Mouse (Mus musculus): Measurements from ENCODE around the gene Bend4.
A peak's percentile ranks its signal among the peaks of the same experiment; 100 is the strongest.

Gene Bend4

DNA sequence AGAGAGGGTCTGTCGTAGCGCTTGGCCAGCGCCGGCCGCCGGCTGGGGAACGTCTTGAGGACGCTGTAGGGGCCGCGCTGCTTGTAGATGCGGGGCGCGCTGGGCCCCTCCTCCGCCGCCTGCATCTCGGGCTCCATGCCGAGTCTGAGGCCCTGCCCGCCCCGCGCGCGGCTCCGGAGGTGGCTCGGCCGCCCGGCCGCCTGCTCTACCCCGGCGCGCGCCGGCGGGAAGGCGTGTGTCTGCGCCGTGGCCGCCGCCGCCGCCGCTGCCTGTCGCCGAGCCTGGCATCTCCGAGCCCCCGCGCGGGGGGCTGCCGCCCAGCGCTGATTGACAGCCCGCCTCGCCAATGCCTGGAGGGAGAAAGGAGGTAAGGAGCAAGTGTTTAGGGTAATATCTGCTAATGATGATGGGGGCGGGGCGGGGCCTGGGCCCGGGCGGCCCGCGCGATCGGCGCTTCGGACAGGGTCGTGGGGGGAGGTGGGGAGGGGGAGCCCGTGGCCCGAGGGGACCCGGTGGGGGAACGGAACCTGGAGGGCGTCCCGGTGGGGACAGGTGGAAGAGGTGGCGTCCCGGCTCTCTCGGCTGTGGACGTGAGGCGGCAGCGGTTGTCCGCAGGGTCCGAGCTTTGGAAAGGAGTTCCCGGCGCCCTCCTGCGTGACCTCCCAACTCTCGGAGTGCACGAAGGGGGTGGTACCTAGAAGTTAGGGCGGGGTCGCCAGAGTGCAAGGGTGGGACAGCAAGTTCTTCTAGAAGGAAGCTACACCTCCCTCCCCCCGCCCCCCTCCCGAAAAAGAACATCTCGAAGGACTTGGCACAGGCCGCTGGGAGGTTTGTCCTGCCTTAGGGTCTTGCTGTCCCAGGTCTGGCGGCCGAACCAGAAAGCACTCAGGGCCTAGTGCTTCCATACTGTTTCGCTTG, at the start of gene Bend4:
Gene Bend4, minus strand, starts transcription at position 868 of the 918 bp plus-strand sequence.
- no peak for DNase-seq (ENCODE audit: low read depth in 1 of 2, low spot score in 2 of 2)

DNA sequence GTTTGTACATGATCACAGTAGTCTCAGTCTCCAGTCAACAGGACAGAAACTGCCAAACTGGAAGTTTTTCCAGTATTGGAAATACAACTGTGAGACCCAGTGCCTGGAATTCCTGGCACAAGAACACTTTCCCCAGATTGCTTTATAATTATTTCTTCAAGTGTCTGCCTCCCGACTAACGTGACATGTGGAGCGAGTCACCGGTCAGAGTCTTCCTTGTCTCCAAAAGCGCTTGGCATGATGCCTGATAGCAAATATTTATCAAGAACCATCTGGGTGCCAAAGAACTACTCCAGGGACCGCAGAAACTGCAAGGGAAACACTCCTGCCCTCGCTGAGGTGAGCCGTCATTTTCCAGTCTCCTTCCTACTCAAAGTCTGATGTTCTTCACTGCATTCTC, 45.6 kb upstream of the Bend4 start:
- DNase-seq (ENCODE audit: low read depth in 1 of 2, low spot score in 2 of 2), result no peak

DNA sequence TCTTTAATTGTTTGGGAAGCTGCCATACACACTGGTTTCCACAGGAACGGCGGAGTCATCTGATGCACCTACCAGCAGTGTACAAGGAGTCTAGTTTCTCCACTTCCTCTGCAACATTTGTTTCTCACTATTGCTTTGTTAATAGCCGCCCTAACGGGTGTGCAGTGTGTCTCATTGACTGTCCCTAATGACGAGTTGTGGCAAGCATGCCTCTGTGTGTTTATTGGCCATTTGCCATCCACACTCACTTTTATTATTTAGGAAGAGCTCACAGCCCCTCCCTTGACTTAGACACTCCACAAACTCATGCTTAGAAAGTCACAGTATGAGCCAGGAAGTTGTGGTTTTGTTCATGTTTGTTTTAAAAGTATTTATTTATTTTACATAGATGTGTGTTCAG, 45.0 kb upstream of the Bend4 start:
- no peak for DNase-seq (ENCODE audit: low read depth in 1 of 2, low spot score in 2 of 2)

DNA sequence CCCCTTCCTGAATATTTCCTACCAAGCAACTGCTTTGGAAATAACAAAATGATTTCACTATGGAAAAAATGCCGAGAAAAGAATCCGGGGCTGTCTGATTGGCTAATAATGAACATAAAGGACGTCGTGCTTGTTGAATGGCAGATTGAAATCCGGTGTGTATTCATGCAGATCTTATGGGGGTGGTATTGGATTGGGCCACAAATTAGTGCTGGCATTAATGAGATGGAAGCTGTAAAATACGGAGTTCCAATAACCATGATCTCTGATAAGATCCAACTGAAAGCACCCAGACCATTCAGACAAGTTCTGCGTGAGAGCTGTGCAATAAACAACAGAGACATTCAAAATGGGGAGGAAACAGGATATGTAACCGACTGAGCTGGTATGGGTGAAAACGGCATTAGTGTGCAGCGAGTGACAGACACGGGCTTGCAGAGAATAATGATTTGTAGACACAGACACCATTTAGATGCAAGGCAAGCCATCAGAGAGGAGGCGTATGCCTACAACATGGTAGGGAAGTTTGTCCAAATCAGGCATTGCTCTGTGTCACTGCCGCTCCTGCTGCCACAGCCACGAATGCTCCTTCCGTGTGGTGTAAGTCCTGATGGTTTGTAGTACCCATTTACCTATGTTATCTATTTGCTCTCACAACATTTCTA, 38.9 kb upstream of the Bend4 start:
- DNase-seq (ENCODE audit: low read depth in 1 of 2, low spot score in 2 of 2), result no peak

DNA sequence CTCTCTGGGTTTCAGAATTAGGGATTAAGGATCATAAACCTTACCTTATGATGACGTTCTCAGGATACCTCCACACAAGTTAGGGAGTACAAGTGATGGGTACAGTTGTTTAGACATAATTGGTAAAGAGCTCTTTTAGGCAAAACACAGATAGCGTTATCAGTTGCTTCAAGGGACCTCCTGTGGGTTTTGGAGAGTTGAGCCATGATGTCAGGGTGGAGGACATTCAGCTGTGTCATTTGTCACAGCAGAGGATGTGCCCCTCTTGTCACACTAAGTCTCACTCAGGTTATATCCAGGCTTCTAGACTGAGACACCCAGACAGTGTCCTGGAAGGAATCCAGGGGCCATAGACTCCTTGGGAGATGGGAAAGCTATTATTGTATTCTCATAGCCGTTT, 36.8 kb upstream of the Bend4 start:
- DNase-seq (ENCODE audit: low read depth in 1 of 2, low spot score in 2 of 2), result no peak

DNA sequence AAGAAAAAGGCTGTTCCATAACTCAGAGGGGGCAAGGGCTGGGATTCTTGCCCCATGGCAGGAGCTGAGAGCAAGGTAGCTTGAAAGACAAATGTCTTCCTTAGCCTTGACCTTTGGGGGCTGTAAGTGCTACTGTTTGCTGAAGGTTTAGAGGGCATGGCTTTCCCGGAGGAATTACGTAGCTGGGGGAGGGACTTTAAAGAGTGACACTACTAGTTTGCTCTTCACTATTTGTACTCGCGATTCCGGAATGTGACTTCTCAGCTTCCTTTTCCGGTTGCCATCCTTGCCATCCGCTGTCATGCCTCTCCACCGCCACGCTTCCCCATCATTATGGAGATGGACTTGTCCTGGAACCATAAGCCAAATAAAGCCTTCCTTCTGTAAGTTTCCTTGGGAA, 35.5 kb upstream of the Bend4 start:
- DNase-seq (ENCODE audit: low read depth in 1 of 2, low spot score in 2 of 2), result no peak

DNA sequence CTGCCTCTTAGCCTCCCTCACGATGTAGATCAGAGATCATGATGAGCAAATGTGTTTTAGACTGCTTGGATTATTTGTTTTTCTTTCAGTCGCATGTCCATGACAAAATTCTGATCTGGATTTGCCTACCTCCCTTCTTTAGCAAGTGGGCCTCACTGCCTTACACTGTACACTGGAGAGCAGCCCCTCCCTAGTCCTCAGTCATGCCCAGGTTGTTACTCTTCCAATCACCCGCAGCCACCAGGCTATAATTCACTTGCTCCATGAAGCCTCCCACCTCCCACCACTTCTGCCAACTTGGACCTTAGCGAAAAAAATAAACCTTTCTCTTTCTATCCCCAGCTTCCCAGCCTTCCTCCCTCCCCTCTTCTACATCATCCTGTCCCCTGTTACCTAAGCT, 34.2 kb upstream of the Bend4 start:
- no peak for DNase-seq (ENCODE audit: low read depth in 1 of 2, low spot score in 2 of 2)

DNA sequence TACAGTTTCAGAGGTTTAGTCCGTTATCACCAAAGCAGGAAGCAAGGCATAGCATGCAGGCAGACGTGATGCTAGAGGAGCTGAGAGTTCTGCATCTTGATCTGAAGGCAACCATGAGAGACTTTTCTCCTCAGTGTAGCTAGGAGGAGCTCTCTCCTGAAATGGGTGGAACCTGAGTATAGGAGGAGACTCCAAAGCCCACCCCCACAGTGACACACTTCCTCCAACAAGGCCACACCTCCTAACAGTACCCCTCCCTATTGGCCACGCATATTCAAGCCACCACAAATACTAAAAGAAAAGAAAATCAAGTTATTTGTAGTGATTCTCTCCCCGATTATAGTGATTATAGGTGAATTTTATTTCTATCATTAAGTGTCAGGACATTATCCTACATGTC, 28.7 kb upstream of the Bend4 start:
- DNase-seq (ENCODE audit: low read depth in 1 of 2, low spot score in 2 of 2), result no peak

DNA sequence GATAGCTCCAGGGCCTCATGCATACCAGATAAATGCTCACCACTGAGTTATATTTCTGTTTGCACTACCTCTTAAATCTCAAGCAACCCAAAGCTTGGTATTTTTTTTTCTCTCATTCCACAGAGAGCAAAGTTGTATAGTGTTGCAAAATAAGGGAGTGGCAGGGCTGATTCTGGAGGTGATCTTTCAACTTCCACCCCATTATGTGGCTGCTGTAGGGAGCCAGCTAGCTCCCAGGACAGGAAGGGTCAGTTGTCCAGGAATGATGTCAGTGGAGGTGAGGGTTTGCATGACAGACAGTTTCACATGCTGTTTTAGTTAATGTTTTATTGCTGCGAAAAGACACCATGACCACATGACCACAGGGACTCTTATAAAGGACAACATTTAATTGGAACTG, 26.2 kb upstream of the Bend4 start:
- DNase-seq (ENCODE audit: low read depth in 1 of 2, low spot score in 2 of 2), result no peak

DNA sequence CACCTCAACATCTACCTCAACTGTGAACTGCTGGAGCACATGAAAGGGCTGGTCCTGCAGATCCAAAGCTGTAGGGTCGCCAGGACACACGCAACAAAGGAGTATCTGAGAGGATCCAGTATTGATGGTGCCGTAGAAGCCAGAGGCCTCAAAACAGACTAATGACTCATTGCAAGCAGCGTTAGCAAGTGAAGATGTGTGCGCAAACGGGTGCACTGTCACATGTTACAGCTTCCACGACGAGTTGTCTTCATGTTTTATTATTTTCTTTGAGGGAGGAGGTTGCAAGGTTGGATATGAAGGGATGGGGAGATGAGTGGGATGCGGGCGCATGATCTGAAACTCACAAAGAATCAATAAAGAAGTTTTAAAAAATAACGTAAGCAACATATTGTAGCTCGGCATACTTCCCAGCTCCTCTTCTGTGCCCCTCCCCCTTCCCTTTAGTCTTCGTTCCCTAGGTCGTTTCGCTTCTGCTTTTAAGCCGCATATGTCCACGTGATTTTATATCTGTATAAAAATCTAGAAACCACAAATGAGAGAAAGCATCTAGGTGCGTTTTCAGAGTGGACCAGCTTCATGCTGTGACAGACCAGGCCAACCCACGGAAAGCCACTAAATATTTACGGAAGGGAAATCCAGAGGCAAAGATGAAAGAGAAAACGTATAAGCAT, 22.0 kb upstream of the Bend4 start:
- DNase-seq (ENCODE audit: low read depth in 1 of 2, low spot score in 2 of 2), result peak in 1 of 2 experiments; percentile 18

DNA sequence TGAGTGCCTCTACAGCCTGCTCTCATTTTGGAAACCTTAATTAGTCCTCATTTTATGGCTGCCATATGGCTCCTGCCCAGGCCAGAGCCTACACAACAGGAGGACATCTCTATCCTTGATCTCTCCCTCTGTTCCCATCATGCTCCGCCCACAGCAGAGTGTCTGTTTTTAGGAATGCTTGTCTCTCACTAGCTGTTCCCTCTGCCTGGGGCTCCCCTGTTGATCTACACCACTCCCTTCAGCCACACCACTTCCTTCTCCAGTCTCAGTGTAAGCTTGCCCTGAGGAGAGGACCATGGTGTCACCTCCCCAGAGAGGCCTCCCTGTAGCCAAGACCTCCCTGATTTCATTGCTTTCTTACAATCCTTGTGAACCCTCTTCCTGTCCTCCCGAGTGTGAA, 18.4 kb upstream of the Bend4 start:
- no peak for DNase-seq (ENCODE audit: low read depth in 1 of 2, low spot score in 2 of 2)

DNA sequence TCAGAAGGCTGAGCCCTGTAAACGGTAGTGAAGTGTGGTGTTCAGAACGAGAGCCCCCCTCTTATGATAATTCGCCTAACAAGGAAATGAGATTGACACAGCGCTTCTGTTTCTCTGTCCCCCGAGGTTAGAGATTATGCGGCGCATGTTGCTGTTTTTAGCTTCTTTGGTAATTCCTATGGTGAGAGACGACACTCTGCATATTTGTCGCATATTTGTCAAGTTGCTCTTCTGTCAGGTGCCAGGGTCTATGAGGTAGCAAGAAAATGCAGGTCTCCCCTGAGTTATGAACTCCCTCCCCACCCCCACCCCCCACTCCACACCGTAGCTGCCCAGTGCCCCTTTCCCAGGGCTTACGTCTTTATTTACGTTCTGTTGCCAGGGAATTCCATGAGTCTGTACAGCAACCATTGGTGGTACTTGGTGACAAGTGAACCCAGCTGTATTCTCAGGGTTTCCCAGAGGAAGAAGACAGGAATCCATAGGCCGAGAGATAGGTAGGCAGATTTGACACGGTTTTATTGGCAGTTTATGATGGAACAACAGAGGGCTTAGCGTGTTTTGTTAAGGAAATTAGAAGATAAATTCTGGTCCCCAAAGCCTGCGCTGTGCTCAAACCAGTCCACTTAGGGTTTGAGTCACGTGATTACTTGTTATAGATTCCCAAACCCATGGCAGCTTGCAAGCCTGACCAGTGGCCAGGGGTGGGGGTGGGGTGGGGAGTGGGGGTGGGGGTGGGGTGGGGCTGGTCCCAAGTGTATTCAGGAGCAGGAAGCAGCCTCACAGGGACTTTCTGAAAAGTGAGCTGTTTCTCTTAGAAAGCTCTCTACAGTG, 16.3 kb upstream of the Bend4 start:
- no peak for DNase-seq (ENCODE audit: low read depth in 1 of 2, low spot score in 2 of 2)

DNA sequence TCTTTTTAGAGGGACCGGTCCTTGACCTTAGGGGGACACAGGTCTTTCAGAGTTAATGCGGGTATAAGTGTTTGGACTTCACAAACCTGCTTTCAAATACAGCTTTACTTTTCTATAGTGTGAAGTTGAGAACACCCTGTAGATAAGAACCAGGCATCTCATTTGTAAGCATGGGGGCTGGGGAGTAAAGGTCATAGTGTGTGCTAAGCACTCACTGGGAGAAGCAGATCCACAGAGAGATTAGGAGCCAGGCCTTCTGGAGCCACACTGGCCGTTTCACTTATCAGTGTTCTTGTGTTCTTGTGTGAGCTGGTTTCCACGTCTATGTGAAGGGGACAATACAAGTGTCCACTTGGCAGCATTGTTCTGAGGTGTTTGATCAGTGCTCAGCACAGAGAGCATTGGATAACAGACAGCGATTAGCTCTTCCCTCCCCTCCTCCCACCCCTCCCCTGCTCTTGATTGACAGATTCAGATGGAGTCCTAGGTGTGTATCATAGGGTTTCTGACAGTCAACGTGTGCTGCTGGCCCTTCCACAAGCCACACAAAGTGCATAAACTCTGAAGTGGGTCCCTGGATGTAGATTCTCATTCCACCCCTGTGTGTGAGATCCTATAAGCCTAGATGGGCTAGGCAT, 14.8 kb upstream of the Bend4 start:
- DNase-seq (ENCODE audit: low read depth in 1 of 2, low spot score in 2 of 2), result no peak

DNA sequence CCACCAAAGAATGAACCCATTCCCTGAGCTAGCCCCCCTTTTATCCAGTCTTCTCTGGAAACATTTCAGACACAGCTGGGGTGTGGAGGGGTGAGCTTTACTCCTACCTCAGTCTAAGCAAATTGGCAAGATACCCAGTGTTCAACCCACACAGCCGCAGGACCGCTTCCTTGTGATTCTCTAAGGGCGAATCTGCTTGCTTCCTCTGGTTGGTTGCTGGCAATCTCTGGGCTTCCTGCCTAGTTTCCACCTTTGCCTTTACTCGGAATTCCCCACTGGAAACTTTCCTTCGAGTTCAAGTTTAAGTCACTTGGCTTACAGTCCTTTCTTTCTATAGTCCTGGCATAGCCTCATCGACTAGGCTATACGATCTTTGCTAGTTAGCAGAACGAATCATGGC, 12.5 kb upstream of the Bend4 start:
- no peak for DNase-seq (ENCODE audit: low read depth in 1 of 2, low spot score in 2 of 2)

DNA sequence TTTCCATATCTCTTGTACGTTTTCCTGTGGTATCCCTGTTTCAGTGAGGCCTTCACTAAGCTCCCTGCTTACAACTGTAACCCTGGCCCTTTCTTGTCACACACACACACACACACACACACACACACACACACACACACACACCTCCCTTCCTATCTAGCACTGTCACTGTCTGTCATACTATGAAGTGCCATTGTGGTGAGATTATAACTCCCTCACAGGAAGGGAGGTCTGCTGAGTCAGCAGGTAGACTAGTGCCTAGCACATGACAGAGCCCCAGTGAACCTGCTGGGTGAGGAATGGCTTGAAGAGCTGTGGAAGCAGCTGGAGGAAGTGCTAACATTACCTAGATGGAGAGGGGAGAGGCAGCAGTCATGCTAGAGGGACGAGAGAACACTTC, 9.3 kb upstream of the Bend4 start:
- no peak for DNase-seq (ENCODE audit: low read depth in 1 of 2, low spot score in 2 of 2)

DNA sequence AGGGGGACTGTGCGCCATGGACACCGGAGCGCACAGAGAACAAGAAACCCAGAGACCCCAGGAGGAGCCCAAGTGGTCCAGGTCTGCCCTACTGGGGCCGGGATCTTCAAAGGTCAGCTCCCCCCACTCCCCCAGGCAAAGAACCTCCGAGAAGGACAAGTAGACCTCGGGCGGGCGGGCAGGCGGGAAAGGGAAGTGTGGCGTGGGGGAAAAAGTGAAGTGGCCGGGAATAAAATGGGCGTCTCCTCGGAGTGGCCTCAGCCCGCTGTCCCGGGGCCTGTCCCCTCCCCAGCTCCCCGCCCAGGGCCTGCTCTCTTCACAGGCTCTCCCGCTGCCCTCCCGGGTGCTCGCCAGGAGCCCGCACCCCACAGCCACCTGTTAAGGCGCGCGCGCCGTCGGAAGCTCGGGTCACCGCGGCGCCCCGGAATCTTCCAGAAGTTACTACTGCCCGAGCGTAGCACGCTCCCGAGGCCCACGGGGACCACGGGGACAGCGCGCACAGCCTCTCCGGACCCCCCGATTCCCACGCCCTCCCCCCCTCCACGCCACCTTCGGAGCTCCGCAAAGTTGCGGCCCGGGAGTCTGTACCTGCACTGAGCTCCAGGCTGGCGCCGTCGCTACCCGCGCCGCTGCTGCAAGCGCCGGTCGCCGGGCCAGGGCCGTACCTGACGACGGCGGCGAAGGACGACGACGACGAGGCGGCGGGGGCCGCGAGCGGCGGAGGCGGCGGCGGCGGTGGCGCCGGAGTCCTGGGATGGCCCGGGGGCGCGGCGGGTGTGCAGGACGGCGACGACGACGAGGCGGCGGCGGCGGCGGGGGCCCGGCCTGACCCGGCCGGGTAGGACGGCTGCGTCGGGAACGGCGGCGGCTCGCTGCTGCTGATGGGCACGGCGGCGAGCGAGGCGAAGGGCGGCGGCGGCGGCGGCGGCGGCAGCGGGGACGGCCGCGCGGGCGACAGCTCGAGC, 1.4 kb downstream of the Bend4 start:
- no peak for DNase-seq (ENCODE audit: low read depth in 1 of 2, low spot score in 2 of 2)

DNA sequence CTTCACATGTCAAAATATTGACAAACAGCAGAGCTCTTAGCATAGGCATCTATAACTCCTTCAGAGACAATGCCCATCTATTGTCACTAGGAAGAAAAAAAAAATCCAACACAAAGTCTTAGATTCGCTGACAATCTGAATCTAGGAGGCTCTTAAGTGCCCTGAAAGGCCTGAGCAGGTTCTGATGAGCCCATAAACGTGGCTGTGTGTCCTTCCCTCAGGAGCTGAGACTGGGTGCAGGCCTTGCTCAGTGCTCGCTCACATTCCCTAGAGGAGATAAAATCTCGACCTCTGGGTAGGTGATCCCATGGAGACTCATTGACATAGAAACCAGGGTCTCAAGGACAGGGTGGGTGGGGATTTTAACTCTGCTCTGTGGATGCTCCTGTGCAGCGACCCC, 2.1 kb downstream of the Bend4 start:
- DNase-seq (ENCODE audit: low read depth in 1 of 2, low spot score in 2 of 2), result no peak

DNA sequence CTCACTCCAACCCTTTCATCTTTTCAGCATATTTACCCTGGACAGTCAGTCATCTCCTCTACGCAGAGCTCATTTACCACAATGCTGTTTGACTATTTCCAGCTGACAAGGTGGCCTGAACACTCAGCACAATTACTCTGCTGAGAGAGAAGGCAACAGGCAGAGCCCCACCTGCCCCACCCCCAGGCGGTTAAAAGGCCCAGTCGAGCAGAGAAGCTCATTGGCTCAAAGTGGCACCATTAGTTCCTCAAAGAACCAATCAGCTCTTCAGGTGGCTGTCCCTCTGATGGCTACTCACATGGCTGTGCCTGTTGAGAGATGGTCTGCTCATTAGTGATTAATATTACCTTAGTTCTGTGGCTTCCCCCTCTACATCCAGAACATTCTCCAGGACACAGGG, 3.5 kb downstream of the Bend4 start:
- no peak for DNase-seq (ENCODE audit: low read depth in 1 of 2, low spot score in 2 of 2)

DNA sequence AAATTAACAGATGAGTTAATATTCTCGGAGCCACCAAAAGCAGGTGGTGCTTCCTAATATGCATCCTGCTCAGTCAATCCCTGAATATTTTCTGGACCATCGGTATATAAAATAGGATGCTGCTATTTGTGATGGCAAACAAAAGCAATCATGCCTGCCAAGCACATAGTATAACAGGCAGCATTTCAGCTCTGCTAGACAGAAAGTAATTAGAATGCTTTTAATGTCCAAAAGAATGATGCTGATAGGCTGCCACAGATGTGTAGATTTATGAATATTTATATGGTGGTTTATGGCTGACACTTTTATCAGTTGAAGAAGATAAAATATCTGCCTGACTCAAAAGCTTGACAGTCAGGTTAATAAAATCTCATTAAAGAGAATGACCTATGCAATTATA, 4.1 kb downstream of the Bend4 start:
- no peak for DNase-seq (ENCODE audit: low read depth in 1 of 2, low spot score in 2 of 2)

DNA sequence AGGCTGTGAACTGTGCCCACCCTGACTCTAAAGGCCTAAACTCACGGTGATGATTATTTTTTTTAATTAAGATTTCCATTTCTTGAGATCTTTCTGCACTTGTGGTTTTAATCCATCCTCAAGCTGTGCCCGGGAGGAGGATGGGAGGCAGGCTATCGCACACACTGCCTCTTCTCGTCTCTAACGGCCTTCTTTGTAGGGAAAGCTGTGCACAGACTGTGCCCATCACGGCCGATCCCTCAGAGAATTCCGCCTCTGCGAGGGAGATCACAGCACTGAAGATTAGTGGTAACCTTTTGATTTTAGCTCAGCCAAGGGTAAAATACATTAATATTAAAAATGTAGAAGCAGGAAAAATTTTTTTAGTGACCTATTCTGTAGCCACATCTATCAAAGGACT, 4.8 kb downstream of the Bend4 start:
- DNase-seq (ENCODE audit: low read depth in 1 of 2, low spot score in 2 of 2), result no peak
